23 mouse cellular contexts compared by ENCODE assay signal in genomic region chr10:26982621-26983020, GRCm38 (mm10).
A peak's percentile ranks its signal among the peaks of the same experiment; 100 is the strongest.
DNase-seq lines count a peak whose midpoint lies in the region; ATAC-seq and TF ChIP-seq lines count a peak whose summit lies in the region.
"Had no signal": no experiment of that assay in that cellular context is flagged by ENCODE, and none has a peak within 500 bp of the region (broad histone marks: within the 10 kb centered on the region; RNA-seq: fewer than 3 reads in every experiment).

No protein-coding gene starts in this region.

- no peak overlapping the region for H3K4me3 ChIP-seq in limb, embryonic 11.5 days (ENCODE audit: low read depth, low read length)
- no peak overlapping the region for H3K4me3 ChIP-seq in limb, embryonic 14.5 days (replicated peaks; ENCODE audit: low read length)
- H3K4me3 ChIP-seq: embryonic facial prominence, embryonic 12.5 days; embryonic facial prominence, embryonic 15.5 days; forebrain, embryonic 10.5 days; forebrain, embryonic 13.5 days; hindbrain, embryonic 12.5 days; hindbrain, embryonic 15.5 days had no signal

- WGBS in limb, embryonic 11.5 days = 86% methylated on average over 2 of the region's 2 CpGs
- 82% methylated on average over 2 of the region's 2 CpGs for WGBS in limb, embryonic 14.5 days

- no peaks in the 10 kb centered on the region for H3K9me3 ChIP-seq in limb, embryonic 11.5 days (ENCODE audit: control insufficient read depth, low read length)
- no peaks in the 10 kb centered on the region for H3K9me3 ChIP-seq in limb, embryonic 14.5 days (ENCODE audit: control insufficient read depth, low read length)
- H3K9me3 ChIP-seq: embryonic facial prominence, embryonic 12.5 days; embryonic facial prominence, embryonic 15.5 days; forebrain, embryonic 10.5 days; forebrain, embryonic 13.5 days; hindbrain, embryonic 12.5 days; hindbrain, embryonic 15.5 days had no signal

- H3K36me3 ChIP-seq in limb, embryonic 11.5 days (ENCODE audit: control insufficient read depth, insufficient read depth, low read length) = no peaks in the 10 kb centered on the region
- no peaks in the 10 kb centered on the region for H3K36me3 ChIP-seq in limb, embryonic 14.5 days (ENCODE audit: control insufficient read depth, insufficient read depth, low read length)
- H3K36me3 ChIP-seq: embryonic facial prominence, embryonic 12.5 days; embryonic facial prominence, embryonic 15.5 days; forebrain, embryonic 10.5 days; hindbrain, embryonic 12.5 days; hindbrain, embryonic 15.5 days had no signal

- DNase-seq in gonadal fat pad, adult 2 months (ENCODE audit: low read depth) = peak; percentile 66
- DNase-seq in limb, embryonic 11.5 days (ENCODE audit: low spot score) = no peak
- DNase-seq in limb, embryonic 14.5 days (ENCODE audit: low spot score) = no peak
- no peak for DNase-seq in kidney, postnatal 14 days
- no peak for DNase-seq in layer of hippocampus, adult 11-12 months (ENCODE audit: low spot score)
- DNase-seq: adrenal gland, adult 2 months; adrenal gland, postnatal 14 days; cerebellum, adult 11-12 months; cerebellum, adult 9-10 months; cerebellum, postnatal 25 days; gastrocnemius, postnatal 10 days; gastrocnemius, postnatal 36 days; heart, adult 11 months had no signal

- no peak for ATAC-seq in limb, embryonic 11.5 days (ENCODE audit: insufficient number of reproducible peaks, low FRiP score, low TSS enrichment, low read depth)
- no peak for ATAC-seq in limb, embryonic 14.5 days (ENCODE audit: low FRiP score, low read depth)
- ATAC-seq in erythroid progenitor cell, adult 5-6 weeks (replicated peaks; ENCODE audit: low FRiP score, poor library complexity, severe bottlenecking) = no peak
- ATAC-seq: CD4-positive, CD25-positive, alpha-beta regulatory T cell, adult 4 months; forebrain, embryonic 13.5 days; forebrain, embryonic 16.5 days had no signal

- H3K4me2 ChIP-seq in limb, embryonic 11.5 days (ENCODE audit: low read depth, severe bottlenecking) = no peak overlapping the region
- no peak overlapping the region for H3K4me2 ChIP-seq in limb, embryonic 14.5 days (replicated peaks; ENCODE audit: low read depth, low read length, severe bottlenecking)
- H3K4me2 ChIP-seq: embryonic facial prominence, embryonic 12.5 days; embryonic facial prominence, embryonic 15.5 days; forebrain, embryonic 13.5 days; heart, embryonic 11.5 days; hindbrain, embryonic 12.5 days; hindbrain, embryonic 15.5 days had no signal

- no peak for TF ChIP-seq POLR2A in limb, embryonic 14.5 days (IDR thresholded peaks at IDR 0.05; ENCODE audit: borderline replicate concordance, extremely low read depth, insufficient read depth, insufficient read length)

- no peak overlapping the region for H3K9ac ChIP-seq in limb, embryonic 11.5 days (ENCODE audit: low read length)
- no peak overlapping the region for H3K9ac ChIP-seq in limb, embryonic 14.5 days (ENCODE audit: low read depth, low read length, severe bottlenecking)
- H3K9ac ChIP-seq: embryonic facial prominence, embryonic 12.5 days; embryonic facial prominence, embryonic 15.5 days; forebrain, embryonic 13.5 days; hindbrain, embryonic 12.5 days; hindbrain, embryonic 15.5 days had no signal

- no peaks in the 10 kb centered on the region for H3K27me3 ChIP-seq in limb, embryonic 11.5 days (ENCODE audit: control insufficient read depth, insufficient read depth, low read length)
- no peaks in the 10 kb centered on the region for H3K27me3 ChIP-seq in limb, embryonic 14.5 days (ENCODE audit: control insufficient read depth, insufficient read depth, low read length)
- H3K27me3 ChIP-seq: embryonic facial prominence, embryonic 12.5 days; embryonic facial prominence, embryonic 15.5 days; forebrain, embryonic 13.5 days; hindbrain, embryonic 12.5 days; hindbrain, embryonic 15.5 days had no signal

- peak overlapping the region; percentile 11 for H3K27ac ChIP-seq in limb, embryonic 11.5 days (replicated peaks; ENCODE audit: low read depth, low read length)
- peak overlapping the region; percentile 65; the same call in 1 of the 2 replicates for H3K27ac ChIP-seq in limb, embryonic 14.5 days (replicated peaks; ENCODE audit: low read depth, low read length)
- H3K27ac ChIP-seq: embryonic facial prominence, embryonic 12.5 days; embryonic facial prominence, embryonic 15.5 days; forebrain, embryonic 10.5 days; forebrain, embryonic 13.5 days; hindbrain, embryonic 12.5 days; hindbrain, embryonic 15.5 days had no signal

- peaks cover 7% of the 10 kb centered on the region for H3K4me1 ChIP-seq in limb, embryonic 11.5 days (ENCODE audit: control insufficient read depth, insufficient read depth, low read length)
- H3K4me1 ChIP-seq in limb, embryonic 14.5 days (ENCODE audit: control insufficient read depth, insufficient read depth, low read length) = peaks cover 15% of the 10 kb centered on the region; the same call in 1 of the 2 replicates
- H3K4me1 ChIP-seq: embryonic facial prominence, embryonic 12.5 days; embryonic facial prominence, embryonic 15.5 days; forebrain, embryonic 10.5 days; forebrain, embryonic 13.5 days; hindbrain, embryonic 12.5 days; hindbrain, embryonic 15.5 days had no signal
